Mouse (Mus musculus) liver, embryonic 16.5 days (tissue): ENCODE data around the gene Gm42906. TPM values are rescaled to one million over a fixed set of nuclear protein-coding genes. Genes with fewer than 3 reads are reported as not detected.

Experiments used
- ATAC-seq: fragments of 200-750 bp; cut with Nextera tagmentation; 2 replicates; pipeline ENCODE4 v1.8.0; 2017; ENCODE audit warnings: low read depth, mild to moderate bottlenecking, moderate number of reproducible peaks, moderate library complexity
- H3K27ac ChIP-seq: fragments of 300-500 bp; sonication (generic); 2 replicates; pipeline ENCODE4 v1.5.1; 2014; ENCODE audit warnings: mild to moderate bottlenecking, low read length
- H3K27me3 ChIP-seq: fragments of 300-500 bp; sonication (generic); 2 replicates; pipeline ENCODE4 v1.6.1; 2014; ENCODE audit warnings: low read depth, low read length, mixed read lengths; ENCODE audit not compliant: control insufficient read depth, insufficient read depth
- H3K36me3 ChIP-seq: fragments of 300-500 bp; sonication (generic); 2 replicates; pipeline ENCODE4 v1.6.1; 2014; ENCODE audit warnings: mild to moderate bottlenecking; ENCODE audit not compliant: control insufficient read depth, insufficient read depth
- H3K4me1 ChIP-seq: fragments of 300-500 bp; sonication (generic); 2 replicates; pipeline ENCODE4 v1.6.1; 2014; ENCODE audit warnings: low read depth, low read length, mixed read lengths; ENCODE audit not compliant: control insufficient read depth
- H3K4me2 ChIP-seq: fragments of 300-500 bp; sonication (generic); 2 replicates; pipeline ENCODE4 v1.6.1; 2014; ENCODE audit warnings: low read depth, low read length, mixed read lengths
- H3K4me3 ChIP-seq: fragments of 300-500 bp; sonication (generic); 2 replicates; pipeline ENCODE4 v1.5.1; 2014; ENCODE audit warnings: low read depth, mild to moderate bottlenecking, low read length
- H3K9ac ChIP-seq: fragments of 300-500 bp; sonication (generic); 2 replicates; pipeline ENCODE4 v1.6.1; 2014; ENCODE audit warnings: low read depth, low read length
- H3K9me3 ChIP-seq: fragments of 300-500 bp; sonication (generic); replicated peaks from 2 replicates; pipeline ENCODE4 v1.6.1; 2016; ENCODE audit warnings: low read length; ENCODE audit not compliant: control insufficient read depth
- WGBS: fragments of 180-500 bp; shearing (Covaris S2); extraction: QIAGEN DNeasy Blood & Tissue Kit; methylation state at CpG from one replicate; pipeline ENCODE4 v1.1.7; 2014; ENCODE audit not compliant: insufficient replicate concordance; 5-methylcytosine and 5-hydroxymethylcytosine counted together
- polyA plus RNA-seq: library from polyadenylated mRNA; unstranded; fragments of >200 nt; fragmentation: Nextera tagmentation; extraction: Ambion mirVana; gene quantifications from 2 replicates; pipeline ENCODE4 v1.2.1, GENCODE M21; 2015

The Gm42906 gene
- polyA plus RNA-seq, 1 experiment from 2014 or later = not detected

GRCm38 (mm10) chr5:151162642-151163041, 265.3 kb downstream of the Gm42906 start:
- H3K36me3 ChIP-seq = no peaks in the 10 kb centered on the region
- H3K27ac ChIP-seq = no peak overlapping the region
- ATAC-seq = no peak
- no peak overlapping the region for H3K4me3 ChIP-seq
- H3K4me1 ChIP-seq = no peaks in the 10 kb centered on the region
- no peaks in the 10 kb centered on the region for H3K9me3 ChIP-seq
- no peak overlapping the region for H3K9ac ChIP-seq
- 54% methylated on average over 3 of the region's 3 CpGs for WGBS
- H3K4me2 ChIP-seq = no peak overlapping the region
- H3K27me3 ChIP-seq = no peaks in the 10 kb centered on the region

- no peak overlapping the region for H3K4me2 ChIP-seq
- ATAC-seq = no peak
- no peak overlapping the region for H3K4me3 ChIP-seq
- no peaks in the 10 kb centered on the region for H3K27me3 ChIP-seq
- H3K9ac ChIP-seq = no peak overlapping the region
- H3K4me1 ChIP-seq = peaks cover 2% of the 10 kb centered on the region; the same call in 1 of the 2 replicates
- WGBS = 50% methylated on average over 1 of the region's 1 CpGs
- no peaks in the 10 kb centered on the region for H3K9me3 ChIP-seq
- H3K27ac ChIP-seq = no peak overlapping the region
- H3K36me3 ChIP-seq = no peaks in the 10 kb centered on the region
These were observed 272.7 kb downstream of the Gm42906 start for GRCm38 (mm10) chr5:151155247-151155646.

GRCm38 (mm10) chr5:151154780-151155179, 273.2 kb downstream of the Gm42906 start:
- ATAC-seq = no peak
- no peak overlapping the region for H3K27ac ChIP-seq
- 37% methylated on average over 3 of the region's 3 CpGs for WGBS

GRCm38 (mm10) chr5:151154030-151154429, 273.9 kb downstream of the Gm42906 start:
- no peak overlapping the region for H3K4me2 ChIP-seq
- no peaks in the 10 kb centered on the region for H3K9me3 ChIP-seq
- no peak overlapping the region for H3K27ac ChIP-seq
- no peak overlapping the region for H3K4me3 ChIP-seq
- ATAC-seq = no peak
- 52% methylated on average over 4 of the region's 4 CpGs for WGBS
- H3K27me3 ChIP-seq = no peaks in the 10 kb centered on the region
- H3K36me3 ChIP-seq = no peaks in the 10 kb centered on the region
- peaks cover 2% of the 10 kb centered on the region; the same call in 1 of the 2 replicates for H3K4me1 ChIP-seq
- H3K9ac ChIP-seq = no peak overlapping the region

More at GRCm38 (mm10) chr5:151154780-151155179, 273.2 kb downstream of the Gm42906 start:
- Histone ChIP-seq H3K36me3 (no peaks in the 10 kb centered on the region), H3K4me2 (no peak overlapping the region), H3K27me3 (no peaks in the 10 kb centered on the region), H3K4me1 (peaks cover 2% of the 10 kb centered on the region; the same call in 1 of the 2 replicates), H3K9me3 (no peaks in the 10 kb centered on the region), H3K4me3 (no peak overlapping the region), H3K9ac (no peak overlapping the region)

GRCm38 (mm10) chr5:151151549-151151948, 276.4 kb downstream of the Gm42906 start:
- Histone ChIP-seq H3K4me2 (no peak overlapping the region), H3K4me1 (peaks cover 2% of the 10 kb centered on the region; the same call in 1 of the 2 replicates), H3K36me3 (no peaks in the 10 kb centered on the region), H3K4me3 (no peak overlapping the region), H3K27me3 (no peaks in the 10 kb centered on the region), H3K9me3 (no peaks in the 10 kb centered on the region), H3K27ac (no peak overlapping the region), H3K9ac (no peak overlapping the region)
- WGBS = 73% methylated on average over 9 of the region's 9 CpGs
- ATAC-seq = no peak

GRCm38 (mm10) chr5:151149509-151149908, 278.5 kb downstream of the Gm42906 start:
- H3K9me3 ChIP-seq = no peaks in the 10 kb centered on the region
- H3K9ac ChIP-seq = no peak overlapping the region
- no peak overlapping the region for H3K27ac ChIP-seq
- no peaks in the 10 kb centered on the region for H3K4me1 ChIP-seq
- no peak overlapping the region for H3K4me3 ChIP-seq
- H3K36me3 ChIP-seq = no peaks in the 10 kb centered on the region
- ATAC-seq = no peak
- H3K27me3 ChIP-seq = no peaks in the 10 kb centered on the region
- H3K4me2 ChIP-seq = no peak overlapping the region
- WGBS = 67% methylated on average over 8 of the region's 8 CpGs

GRCm38 (mm10) chr5:151148079-151148478, 279.9 kb downstream of the Gm42906 start:
- no peak overlapping the region for H3K27ac ChIP-seq
- ATAC-seq = no peak
- 64% methylated on average over 4 of the region's 4 CpGs for WGBS

GRCm38 (mm10) chr5:151145807-151146206, 282.2 kb downstream of the Gm42906 start:
- no peaks in the 10 kb centered on the region for H3K27me3 ChIP-seq
- no peaks in the 10 kb centered on the region for H3K36me3 ChIP-seq
- no peaks in the 10 kb centered on the region; the same call in none of the 2 replicates for H3K4me1 ChIP-seq
- H3K4me2 ChIP-seq = no peak overlapping the region
- no peak overlapping the region for H3K4me3 ChIP-seq
- no peak overlapping the region for H3K27ac ChIP-seq
- no peaks in the 10 kb centered on the region for H3K9me3 ChIP-seq
- 50% methylated on average over 5 of the region's 5 CpGs for WGBS
- no peak overlapping the region for H3K9ac ChIP-seq
- no peak for ATAC-seq

More at GRCm38 (mm10) chr5:151148079-151148478, 279.9 kb downstream of the Gm42906 start:
- no peaks in the 10 kb centered on the region; the same call in none of the 2 replicates for H3K4me1 ChIP-seq
- H3K9me3 ChIP-seq = no peaks in the 10 kb centered on the region
- no peak overlapping the region for H3K4me2 ChIP-seq
- no peak overlapping the region for H3K9ac ChIP-seq
- H3K4me3 ChIP-seq = no peak overlapping the region
- H3K27me3 ChIP-seq = no peaks in the 10 kb centered on the region
- no peaks in the 10 kb centered on the region for H3K36me3 ChIP-seq

- Histone ChIP-seq H3K4me2 (no peak overlapping the region), H3K27ac (no peak overlapping the region), H3K27me3 (no peaks in the 10 kb centered on the region), H3K9ac (no peak overlapping the region), H3K36me3 (no peaks in the 10 kb centered on the region), H3K9me3 (no peaks in the 10 kb centered on the region), H3K4me1 (no peaks in the 10 kb centered on the region; the same call in none of the 2 replicates), H3K4me3 (no peak overlapping the region)
- no peak for ATAC-seq
- 61% methylated on average over 5 of the region's 5 CpGs for WGBS
These were observed 284.0 kb downstream of the Gm42906 start for GRCm38 (mm10) chr5:151143955-151144354.
